Mouse (Mus musculus) lung, adult 18-20 months (tissue): ENCODE results near the gene Unc5cl.

Experiments used
- DNase-seq, 2 experiments: peaks; one replicate each; pipeline ENCODE4 v3.0.0; 2022; ENCODE audit warnings: mixed read lengths in 2 of 2

Unc5cl gene

DNA sequence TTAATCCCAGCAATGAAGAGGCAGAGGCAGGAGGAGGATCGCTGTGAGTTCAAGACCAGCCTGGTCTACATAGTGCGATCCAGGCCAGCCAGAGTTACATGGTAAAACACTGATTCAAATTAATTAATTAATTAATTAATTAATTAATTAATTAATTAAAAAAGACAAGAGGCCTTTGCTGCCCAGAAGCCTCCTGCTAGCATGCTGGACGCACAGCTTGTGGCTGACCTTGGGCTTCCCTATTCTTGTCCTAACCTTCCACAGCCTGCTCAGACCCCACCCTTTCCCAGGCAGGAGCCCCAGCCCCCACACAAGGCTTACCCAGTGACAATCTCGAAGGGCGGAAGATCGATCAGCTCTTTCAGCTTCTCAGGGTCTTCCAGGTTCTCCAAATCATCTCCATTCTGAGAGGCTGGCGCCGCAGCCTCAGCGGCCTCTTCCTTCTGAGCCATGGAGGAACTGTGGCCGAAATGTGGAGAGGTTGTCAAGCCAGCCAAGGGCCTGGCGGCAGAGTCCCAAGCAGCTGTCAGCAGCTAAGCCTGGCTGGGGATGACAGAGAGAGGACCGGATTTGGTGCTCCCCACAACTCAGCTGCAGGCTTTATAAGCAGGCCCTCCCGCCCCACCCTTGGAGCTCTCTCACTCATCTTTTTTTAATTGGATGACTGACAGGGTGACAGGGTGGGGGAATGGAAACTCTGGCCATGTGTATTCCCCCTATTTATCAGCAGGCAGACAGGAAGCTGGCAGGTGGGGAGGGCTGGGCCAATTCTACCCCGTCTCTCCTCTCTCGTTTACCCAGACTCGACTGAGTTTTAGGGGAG, 22.3 kb upstream of the Unc5cl start, which contains the start of gene Apobec2:
Apobec2 (minus strand) TSS at position 773 of the 823 bp plus-strand sequence.
- DNase-seq: no peak

DNA sequence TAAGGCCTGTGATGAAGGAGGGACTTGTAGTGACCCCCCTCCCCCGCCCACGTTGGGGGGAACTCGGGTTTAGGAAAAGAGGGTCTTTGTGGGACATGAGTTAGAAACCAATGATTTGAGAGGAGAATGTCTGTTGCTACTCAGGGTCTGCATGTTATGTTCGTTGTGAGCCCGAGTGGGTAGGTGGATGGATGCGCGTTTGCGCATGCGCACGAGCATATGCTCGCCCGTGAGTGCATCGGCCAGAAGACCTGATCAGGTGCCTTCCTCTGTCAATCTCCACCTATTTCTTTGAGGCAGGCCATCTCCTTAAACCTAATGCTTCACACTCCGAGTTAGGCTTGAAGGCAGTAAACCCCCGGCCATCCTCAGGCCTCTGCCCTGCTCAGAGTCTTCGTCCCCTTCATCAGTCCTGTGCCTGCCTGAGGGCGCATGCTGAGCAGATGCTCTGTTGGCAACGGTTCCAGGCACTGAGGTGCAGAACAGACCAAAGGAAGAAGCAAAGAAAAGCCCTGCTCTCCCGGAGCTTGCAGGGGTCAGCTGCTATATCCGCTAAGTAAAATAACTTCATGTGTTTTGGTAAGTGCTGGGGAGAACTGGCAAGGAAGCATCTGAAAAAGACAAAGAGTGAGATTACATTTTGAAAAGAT, 21.6 kb upstream of the Unc5cl start:
- no peak for DNase-seq

DNA sequence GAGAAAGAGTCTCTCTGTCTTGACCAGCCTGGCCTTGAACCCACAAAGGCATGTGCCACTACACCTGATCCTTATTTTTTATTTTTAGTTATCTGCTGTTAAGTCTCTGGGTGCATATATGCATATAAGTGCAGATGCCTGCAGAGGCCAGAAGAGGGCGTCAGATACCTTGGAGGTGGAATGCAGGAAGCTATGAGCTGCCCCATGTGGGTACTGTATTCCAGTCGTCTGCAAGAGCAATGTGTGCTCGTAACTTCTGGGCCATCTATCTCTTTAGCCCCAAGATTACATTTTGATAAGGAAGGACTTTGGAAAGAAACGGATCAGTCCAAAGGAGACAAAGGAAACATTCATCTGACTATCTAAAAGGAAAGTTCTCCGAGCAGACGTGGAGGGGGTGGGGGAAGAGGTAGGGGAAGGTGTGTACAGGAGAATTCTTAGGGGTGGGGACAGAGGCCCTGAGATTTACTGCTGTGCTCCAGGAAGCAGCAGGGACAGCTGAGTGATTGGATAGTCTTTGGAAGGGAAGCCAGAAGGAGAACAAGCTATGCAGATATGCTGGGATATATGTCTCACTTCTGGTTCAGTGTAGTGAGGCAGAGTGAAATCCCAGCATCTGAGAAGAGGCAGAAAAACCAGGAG, 20.9 kb upstream of the Unc5cl start:
- DNase-seq: no peak

DNA sequence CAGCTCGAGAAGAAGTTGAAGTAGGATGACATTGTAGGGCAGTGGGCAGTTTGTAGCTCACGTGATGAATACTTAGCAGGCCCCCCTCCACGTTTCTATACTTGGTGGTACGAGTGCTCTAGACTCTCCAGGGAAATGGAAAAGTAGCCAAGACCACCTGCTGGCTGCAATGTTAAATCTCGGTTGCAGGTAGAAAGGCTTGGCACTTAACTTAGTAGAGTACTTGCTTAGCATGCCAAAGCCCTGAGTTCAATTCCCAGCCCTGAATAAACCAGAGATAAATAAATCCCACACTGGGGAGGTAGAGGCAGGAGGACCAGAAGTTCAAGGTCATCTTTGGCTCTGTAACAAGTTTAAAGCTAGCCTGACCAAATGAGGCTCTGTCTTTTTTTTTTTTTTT, 20.2 kb upstream of the Unc5cl start:
- no peak for DNase-seq

DNA sequence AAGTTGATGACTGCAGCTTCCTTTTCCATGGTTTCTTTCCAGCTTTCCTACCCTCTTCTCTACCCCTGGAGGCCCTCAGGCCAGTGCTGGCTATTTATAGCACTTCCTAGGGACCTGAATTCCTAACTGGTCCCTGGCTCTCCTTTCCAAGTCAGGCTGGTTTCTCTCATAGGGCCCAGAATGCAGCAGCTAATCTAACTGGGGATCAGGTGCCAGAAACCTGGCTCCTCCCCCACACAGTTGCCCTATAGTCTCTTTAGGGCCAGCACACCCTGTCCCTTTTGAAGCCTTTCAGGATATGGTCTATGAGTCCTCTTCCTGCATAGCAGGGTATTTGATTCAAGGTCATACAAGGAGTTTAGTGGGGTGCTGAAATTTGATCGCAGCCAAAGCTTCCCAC, 18.2 kb upstream of the Unc5cl start:
- DNase-seq: no peak

DNA sequence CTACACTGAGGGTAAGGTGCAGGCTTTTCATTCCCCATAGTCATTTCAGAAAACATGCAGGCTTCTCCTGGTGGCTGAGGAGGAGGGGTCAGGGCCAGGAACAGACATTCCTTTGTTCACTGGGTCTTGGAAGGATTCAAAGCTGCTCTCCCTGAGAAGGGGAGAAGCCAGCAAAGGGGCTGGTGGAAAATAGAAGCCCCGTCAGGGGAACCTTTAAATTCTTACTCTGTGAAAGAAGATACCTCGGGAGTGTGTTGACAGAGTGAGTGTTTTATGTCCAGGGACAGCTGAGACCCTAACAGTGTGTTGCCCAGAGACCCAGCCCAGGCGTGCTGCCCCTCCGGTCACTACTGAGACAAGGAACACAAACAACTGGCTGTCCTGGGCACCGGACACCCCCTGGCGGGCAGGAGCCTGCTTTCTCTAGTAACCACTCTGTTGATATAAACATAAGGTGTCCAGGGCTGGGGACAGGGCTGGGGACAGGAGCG, 17.2 kb upstream of the Unc5cl start:
- DNase-seq: peak in 1 of 2 experiments; percentile 26

DNA sequence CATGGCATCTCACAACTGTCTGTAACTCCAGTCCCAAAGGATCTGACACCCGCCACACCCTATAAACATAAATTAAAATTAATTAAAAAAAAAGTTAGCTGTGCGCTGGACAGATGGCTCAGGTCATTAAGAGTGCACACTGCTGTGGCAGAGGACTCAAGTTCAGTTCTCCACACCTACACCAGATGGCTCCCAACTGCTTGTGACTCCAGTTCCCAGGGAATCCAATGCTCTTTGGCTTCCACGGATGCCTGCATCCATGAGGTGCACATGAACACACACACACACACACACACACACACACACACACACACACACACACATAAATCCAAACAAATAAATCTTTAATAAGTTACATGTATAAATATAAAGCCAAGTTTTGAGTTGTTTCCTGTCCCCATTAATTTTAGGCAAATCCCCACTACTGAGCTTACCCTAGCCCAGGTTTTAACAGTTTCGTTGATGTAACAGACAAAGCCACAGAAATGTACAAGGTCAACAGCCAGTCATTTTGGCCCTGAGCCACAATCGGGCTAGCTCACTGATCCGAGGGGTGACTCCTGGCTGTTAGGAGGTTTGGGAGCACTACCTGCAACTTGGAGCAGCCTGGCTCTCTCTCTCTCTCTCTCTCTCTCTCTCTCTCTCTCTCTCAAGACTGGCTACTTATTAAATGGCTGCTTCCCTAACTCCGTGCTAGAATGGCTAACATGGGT, 11.8 kb upstream of the Unc5cl start:
- no peak for DNase-seq

DNA sequence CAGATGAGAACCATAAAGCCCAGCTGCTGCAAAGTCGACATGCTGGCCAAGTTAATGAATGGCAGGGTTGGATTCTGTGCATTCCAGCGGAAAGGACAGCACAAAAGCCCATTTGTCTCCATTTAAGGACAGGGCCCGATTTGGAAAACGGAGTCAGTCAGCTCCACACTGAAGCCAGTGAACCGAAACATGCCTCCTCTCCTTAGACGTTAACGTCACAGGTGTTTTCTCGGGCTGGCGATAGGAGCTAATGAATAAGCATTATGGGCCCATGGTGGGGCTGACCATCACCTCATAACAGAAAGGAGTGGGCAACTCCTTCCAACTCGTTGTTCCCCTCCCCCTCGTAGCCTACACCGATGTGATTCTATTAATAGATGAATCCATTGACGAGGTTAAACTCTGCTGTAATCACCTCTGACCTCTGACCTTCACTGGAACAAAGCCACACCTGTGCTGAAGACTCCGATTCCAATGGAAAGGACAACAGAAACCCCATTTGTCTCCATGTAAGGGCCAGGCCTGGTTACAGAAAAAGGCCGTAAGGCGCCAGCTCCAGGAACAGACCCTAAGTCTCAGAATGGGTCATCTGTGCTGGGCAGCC, 11.1 kb upstream of the Unc5cl start:
- no peak for DNase-seq

DNA sequence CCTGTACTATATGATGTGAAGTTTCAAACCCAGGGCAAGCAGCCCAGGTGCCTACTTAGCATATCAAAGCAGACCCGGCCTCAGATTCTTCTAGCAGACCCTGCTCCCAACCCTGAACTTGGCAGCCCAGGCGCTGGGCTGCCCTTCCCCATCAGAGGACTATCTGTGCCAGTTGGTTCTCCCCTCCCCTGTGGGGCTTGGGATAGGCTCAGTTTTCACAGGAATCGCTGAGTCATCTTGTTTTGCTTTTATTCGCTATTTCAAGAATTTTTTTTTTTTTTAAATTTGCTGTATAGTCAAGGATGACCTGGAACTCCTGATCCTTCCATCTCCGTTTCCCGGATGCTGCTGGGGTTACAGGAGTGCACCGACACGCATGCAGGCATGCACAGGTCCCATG, 7.0 kb upstream of the Unc5cl start:
- no peak for DNase-seq

DNA sequence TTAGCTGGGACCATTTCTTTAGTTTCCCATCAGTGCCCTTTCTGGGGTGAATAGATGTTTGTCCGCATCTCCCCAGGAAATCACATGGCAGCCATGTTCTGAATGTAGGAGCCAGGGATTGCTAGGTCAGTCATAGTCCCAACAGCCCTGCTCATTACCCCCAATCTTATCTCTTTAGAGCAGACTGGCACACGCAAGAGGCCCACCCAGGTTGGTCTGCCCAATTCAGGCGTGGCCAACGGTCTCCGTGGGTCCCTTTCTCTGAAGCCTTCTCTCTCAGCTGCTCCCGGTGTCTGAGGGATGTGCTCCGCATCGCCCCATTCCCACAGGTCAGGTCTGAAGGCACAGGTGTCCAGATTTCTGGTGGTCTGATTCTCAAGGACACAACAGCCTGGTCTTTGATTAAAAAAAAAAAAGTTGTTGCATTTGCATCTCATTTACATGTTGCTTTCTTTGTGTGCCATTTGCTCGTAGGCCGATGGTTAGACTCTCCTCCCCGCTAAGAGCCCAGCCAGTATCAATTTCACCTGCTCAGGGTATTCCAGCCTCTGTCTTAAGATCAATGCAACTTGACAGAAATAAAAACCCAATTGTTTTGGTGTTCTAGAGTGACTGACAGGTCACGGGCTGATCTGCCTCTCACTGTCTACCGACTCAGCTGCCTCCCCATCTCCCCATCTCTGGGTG, 3.9 kb upstream of the Unc5cl start:
- DNase-seq: no peak

DNA sequence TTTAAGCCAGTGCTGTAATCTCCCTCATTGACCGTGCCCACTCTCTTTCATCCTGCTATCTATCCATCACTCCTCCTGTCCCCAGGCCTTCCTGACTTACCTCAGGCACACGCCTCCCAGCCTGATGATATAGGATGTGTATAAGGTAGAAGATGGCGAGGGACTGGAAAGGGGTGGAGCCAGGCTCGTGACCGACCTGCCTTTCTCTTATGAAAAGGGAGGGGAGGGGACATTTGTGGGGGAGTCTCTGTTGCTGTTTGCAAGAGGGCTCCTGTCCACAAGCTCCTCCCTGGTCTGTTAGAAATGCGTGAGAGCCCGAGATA, 3.4 kb upstream of the Unc5cl start, which contains the start of gene Tspo2:
Tspo2 (minus strand) TSS at position 170 of the 323 bp plus-strand sequence.
- no peak for DNase-seq

DNA sequence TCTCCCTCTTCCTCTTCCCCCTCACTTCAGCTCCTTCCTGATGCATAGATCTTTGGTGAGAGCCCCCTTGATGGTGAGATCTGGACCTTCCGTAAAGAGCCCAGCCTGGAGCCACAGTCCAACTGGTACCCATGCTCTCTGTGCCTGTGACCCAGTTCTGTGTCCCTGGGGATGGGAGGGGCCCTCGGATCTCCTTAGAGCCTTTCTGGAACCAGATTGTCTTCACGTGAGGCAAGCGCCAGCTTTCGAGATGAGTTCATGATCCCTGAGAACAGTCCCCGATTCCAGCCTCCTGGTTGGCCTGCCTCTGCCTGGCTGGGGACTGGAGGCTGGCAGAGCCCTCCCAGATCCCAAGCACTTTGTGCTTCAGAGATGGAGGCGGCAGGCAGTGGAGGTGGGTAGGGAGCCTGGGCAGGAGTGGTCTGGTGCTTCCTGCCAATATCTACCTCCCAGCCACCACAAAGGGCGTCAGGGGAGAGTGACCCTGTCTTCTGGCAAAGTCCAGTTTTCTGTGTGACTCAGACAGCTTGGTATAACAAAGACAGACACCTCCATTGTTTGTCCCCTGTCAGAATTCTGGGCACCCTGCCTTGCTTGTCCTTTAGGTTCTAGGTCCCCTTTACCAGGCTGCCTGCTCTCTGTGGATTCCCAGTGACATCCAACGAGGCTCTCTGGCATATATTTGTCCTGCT, 2.8 kb upstream of the Unc5cl start:
- no peak for DNase-seq

DNA sequence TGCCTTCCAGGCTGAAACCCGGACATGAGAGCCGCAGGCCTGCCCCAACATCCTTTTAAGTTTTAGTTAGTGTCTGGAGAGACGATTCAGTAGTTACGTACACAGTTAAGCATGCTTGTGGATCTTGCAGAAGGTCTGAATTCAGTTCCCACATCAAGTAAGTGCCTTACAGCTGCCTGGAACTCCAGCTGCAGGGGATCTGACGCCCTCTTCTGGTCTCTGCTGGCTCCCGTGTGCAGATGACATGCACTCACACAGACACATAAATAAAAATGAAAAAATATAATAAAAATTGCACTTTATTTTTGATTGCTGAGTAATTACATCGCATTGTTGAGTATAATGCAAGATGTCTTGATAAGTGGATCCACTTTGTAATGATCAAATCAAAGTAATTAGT, 1.2 kb upstream of the Unc5cl start:
- no peak for DNase-seq

DNA sequence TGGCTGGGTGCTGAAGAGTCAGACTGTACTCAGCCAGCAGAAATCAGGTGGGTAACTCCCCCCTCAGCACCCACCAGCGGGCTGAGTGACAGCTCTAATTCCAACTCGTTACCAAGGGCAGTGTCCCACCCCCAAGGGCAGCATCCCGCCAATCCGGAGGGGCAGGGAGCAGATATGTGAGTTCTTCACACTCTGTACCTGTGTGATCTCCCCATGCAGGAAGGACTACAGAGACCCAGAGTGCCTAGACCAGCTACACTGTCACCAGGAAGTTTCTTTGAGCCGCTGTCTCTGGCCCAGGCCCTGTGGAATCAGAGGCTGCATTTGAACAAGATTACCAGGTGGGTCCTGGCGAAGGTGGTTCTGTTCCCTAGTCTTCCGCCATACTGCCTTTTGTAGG, 511 bp upstream of the Unc5cl start:
- DNase-seq: no peak

DNA sequence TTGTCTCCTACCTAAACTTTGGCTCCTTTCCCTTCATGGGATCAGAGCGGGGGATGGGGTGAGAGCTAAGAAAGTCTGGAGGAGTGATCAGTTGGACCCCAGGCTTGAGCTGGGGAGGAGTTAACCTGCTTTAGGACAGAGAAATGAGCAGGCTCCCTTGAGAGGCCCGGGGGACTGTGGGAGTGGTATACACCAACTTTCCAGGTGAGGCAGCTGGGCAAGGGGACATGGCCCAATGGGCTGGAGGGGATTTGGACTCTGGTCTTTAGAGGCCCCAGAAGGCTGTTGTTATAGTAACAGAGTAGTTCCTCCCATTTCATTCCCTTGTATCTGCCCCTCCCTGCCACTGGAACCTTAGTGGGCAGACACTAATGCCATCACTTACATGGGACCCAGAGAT, 1.3 kb downstream of the Unc5cl start:
- DNase-seq: no peak

DNA sequence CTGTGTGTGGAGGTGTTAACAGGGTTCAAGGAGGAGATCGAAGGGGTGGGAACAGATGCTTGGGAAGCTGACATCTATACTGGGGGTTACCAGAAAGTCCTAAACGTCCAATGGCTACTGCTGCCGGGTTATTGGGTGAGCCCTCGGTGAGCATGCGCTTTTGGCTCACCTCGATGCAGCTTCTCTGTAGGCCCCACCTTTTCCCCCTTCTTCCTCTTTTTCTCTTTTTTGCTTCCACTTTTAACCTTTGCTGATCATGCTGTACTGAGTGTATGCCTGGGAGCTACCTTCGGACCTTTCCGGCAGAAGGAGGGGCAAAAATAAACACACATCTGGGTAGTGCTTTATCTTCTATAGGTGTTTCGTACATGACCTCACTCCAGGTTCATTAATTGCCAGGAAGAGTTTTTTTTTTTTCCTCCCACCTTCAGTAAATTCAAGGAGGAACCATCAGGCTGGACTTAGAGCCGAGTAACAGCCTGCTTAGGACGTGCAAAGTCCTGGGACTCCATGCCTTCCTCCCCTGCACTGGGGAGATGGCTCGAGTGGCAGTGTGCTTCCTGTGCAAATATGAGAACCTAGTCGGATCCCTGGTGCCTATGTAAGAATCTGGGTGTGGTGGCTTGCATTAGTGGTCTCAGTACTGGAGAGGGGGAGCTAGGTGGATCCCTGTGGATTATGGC, 3.4 kb downstream of the Unc5cl start:
- DNase-seq: no peak

DNA sequence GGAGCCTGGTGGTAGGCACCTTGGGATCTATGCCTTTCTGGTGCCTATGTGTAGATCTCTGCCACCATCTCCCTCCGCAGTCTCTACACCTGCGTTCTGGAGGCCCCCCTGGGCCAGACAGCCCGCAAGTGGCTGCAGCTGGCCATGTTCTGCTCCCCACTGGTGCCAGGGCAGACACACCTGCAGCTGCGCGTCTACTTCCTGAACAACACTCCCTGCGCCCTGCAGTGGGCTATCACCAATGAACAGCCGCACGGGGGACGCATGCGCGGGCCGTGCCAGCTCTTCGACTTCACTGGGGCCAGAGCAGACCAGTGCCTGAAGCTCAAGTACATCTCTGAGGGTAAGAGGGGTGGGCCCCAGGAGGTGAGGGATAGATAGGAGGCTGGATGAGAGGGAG, 7.4 kb downstream of the Unc5cl start:
- DNase-seq: no peak

DNA sequence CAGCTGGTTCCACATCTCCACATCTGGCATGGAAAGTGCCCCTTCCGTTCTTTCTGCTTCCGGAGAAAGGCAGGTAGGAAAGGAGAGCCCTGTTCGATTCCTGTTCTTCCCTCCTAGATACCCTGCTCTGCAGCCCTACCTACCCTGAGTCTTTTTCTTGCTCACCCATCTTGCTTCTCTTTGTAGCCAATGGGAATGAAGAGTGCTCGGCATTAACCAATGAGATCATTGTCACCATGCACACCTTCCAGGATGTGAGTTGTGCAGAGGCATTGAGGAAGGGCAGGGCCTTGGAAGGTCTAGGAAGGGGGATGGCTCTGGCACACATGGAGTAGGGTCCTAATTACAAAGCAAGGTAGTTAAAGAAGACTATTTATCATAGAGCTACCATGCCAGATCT, 8.7 kb downstream of the Unc5cl start:
- no peak for DNase-seq

DNA sequence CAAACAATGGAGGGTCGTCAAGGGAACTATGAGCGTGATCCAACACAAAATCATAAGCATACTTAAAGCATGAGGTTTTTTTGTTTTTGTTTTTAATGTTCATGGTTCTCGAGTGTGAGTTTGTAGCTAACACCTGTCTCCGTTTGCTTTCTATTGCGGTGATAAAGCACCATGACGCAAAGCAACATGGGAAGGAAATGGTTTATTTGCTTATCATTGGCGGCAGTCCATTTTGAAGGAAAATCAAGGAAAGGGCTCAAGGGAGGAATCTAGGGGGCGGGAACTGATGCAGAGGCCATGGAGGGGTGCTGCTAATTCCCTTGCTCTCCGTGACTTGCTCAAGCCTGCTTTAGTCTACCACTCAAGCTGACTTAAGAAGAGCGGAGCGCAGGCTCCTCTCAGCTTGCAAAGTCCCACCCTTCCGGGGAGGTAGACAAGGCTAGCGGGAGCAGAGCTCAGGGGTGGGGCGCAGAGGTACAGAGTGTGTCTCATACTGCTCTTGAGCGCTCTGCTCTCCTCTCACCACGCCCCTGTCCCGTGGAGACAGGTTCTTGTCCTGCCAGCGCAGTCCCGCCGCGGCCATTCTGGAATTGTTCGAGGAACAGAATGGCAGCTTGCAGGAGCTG, 12.2 kb downstream of the Unc5cl start:
- DNase-seq: peak in 1 of 2 experiments; percentile 12
